In the genomic region with DNA sequence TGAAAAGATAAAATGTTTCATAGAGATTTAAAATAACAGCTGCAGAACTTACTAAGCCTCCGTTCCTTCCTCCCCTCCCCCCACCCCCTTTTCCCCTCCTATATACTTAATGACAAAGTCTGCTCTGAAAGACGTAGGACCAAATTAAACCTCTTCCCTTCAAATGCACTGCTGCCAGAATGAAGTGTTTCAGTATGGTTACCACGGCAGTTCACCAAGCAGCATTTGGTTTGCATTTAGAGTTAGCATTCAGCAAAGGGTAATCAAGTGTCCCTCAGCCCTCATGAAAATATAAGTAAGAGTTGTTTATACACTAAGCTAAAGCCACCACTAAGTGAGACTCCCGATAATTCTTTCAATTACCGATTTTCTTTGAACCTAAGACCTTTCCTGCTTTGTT, we compare ENCODE assay signal across 27 mouse cellular contexts.
"Had no signal": no experiment of that assay in that cellular context is flagged by ENCODE, and none has a peak within 500 bp of the region (broad histone marks: within the 10 kb centered on the region; RNA-seq: fewer than 3 reads in every experiment).

No protein-coding gene starts in this region.

- H3K4me3 ChIP-seq: embryonic facial prominence, embryonic 12.5 days; embryonic facial prominence, embryonic 13.5 days; embryonic facial prominence, embryonic 15.5 days; erythroblast, embryonic 14.5 days; forebrain, embryonic 10.5 days; forebrain, embryonic 12.5 days; forebrain, embryonic 13.5 days; forebrain, embryonic 15.5 days; gastrocnemius, adult 2 months; heart, adult 2 months had no signal

- H3K4me1 ChIP-seq: embryonic facial prominence, embryonic 12.5 days; embryonic facial prominence, embryonic 15.5 days had no signal

- H3K9ac ChIP-seq: embryonic facial prominence, embryonic 12.5 days; embryonic facial prominence, embryonic 13.5 days; embryonic facial prominence, embryonic 15.5 days; forebrain, embryonic 12.5 days; forebrain, embryonic 13.5 days; forebrain, embryonic 15.5 days; forebrain, postnatal 0 days had no signal

- H3K9me3 ChIP-seq: embryonic facial prominence, embryonic 12.5 days; embryonic facial prominence, embryonic 13.5 days; embryonic facial prominence, embryonic 15.5 days; forebrain, embryonic 10.5 days; forebrain, embryonic 12.5 days; forebrain, embryonic 13.5 days; forebrain, embryonic 15.5 days had no signal

- H3K36me3 ChIP-seq: forebrain, embryonic 15.5 days had no signal

- H3K4me2 ChIP-seq: embryonic facial prominence, embryonic 12.5 days; embryonic facial prominence, embryonic 13.5 days; embryonic facial prominence, embryonic 15.5 days; forebrain, embryonic 12.5 days; forebrain, embryonic 13.5 days; forebrain, embryonic 15.5 days had no signal

- ATAC-seq: forebrain, embryonic 13.5 days; forebrain, embryonic 14.5 days; forebrain, embryonic 15.5 days; forebrain, embryonic 16.5 days; forebrain, postnatal 0 days had no signal

- H3K27me3 ChIP-seq: embryonic facial prominence, embryonic 12.5 days; embryonic facial prominence, embryonic 13.5 days; embryonic facial prominence, embryonic 15.5 days had no signal

- DNase-seq: cerebellum, adult 2 months; cerebellum, adult 8-10 months; cerebellum, adult 9-10 months; cerebellum, adult 9-11 months; cerebellum, postnatal 10 days; cerebellum, postnatal 14 days; cerebellum, postnatal 25 days; cerebellum, postnatal 36 days; embryo, embryonic 11 days; forebrain, postnatal 0 days; gastrocnemius, adult 2 months; gastrocnemius, postnatal 10 days; gastrocnemius, postnatal 14 days; gastrocnemius, postnatal 25 days; gastrocnemius, postnatal 36 days; heart, adult 18-20 months; heart, adult 2 months had no signal

- H3K27ac ChIP-seq: embryonic facial prominence, embryonic 12.5 days; embryonic facial prominence, embryonic 13.5 days; embryonic facial prominence, embryonic 15.5 days; forebrain, embryonic 10.5 days; forebrain, embryonic 12.5 days; forebrain, embryonic 13.5 days; forebrain, embryonic 15.5 days; gastrocnemius, adult 2 months; heart, adult 2 months had no signal
